In genomic region chr5:34271743-34272142, GRCm38 (mm10) we compare ENCODE assay signal across 9 mouse cellular contexts. TPM values are rescaled to one million over a fixed set of nuclear protein-coding genes. Genes with fewer than 3 reads are reported as not detected.
DNase-seq lines count a peak whose midpoint lies in the region; ATAC-seq and TF ChIP-seq lines count a peak whose summit lies in the region.
"Had no signal": no experiment of that assay in that cellular context is flagged by ENCODE, and none has a peak within 500 bp of the region (broad histone marks: within the 10 kb centered on the region; RNA-seq: fewer than 3 reads in every experiment).

No protein-coding gene starts in this region.

- DNase-seq in gastrocnemius, adult 2 months, result peak; percentile 38
- no peak for DNase-seq in gastrocnemius, adult 18-20 months (ENCODE audit: low spot score)
- peak; percentile 34 for DNase-seq in urinary bladder, postnatal 14 days (ENCODE audit: low spot score)
- DNase-seq in urinary bladder, adult 2 months (ENCODE audit: low spot score), result no peak
- DNase-seq in embryonic facial prominence, embryonic 11.5 days (ENCODE audit: low spot score), result peak; percentile 45
- no peak for DNase-seq in frontal cortex, postnatal 14 days (ENCODE audit: low spot score in 2 of 2)
- no peak for DNase-seq in layer of hippocampus, postnatal 36 days

- H3K27me3 ChIP-seq in embryonic facial prominence, embryonic 11.5 days (ENCODE audit: control insufficient read depth, insufficient read depth, low read length), result no peaks in the 10 kb centered on the region

- no peak overlapping the region for H3K4me3 ChIP-seq in gastrocnemius, adult 2 months
- no peak overlapping the region for H3K4me3 ChIP-seq in embryonic facial prominence, embryonic 11.5 days (ENCODE audit: low read depth, low read length)
- H3K4me3 ChIP-seq: limb, embryonic 12.5 days had no signal

- no peaks in the 10 kb centered on the region for H3K36me3 ChIP-seq in embryonic facial prominence, embryonic 11.5 days (replicated peaks; ENCODE audit: control insufficient read depth, insufficient read depth, low read depth, low read length)
- H3K36me3 ChIP-seq: limb, embryonic 12.5 days had no signal

- H3K27ac ChIP-seq in gastrocnemius, adult 2 months, result no peak overlapping the region
- H3K27ac ChIP-seq in embryonic facial prominence, embryonic 11.5 days (replicated peaks; ENCODE audit: low read depth, low read length), result no peak overlapping the region
- H3K27ac ChIP-seq: limb, embryonic 12.5 days had no signal

- no peak overlapping the region for H3K9ac ChIP-seq in embryonic facial prominence, embryonic 11.5 days (replicated peaks; ENCODE audit: low read length)
- H3K9ac ChIP-seq: limb, embryonic 12.5 days had no signal

- intact Hi-C loops in gastrocnemius, adult 2 months (cut with DNase I), result no loop called here

- H3K4me1 ChIP-seq in embryonic facial prominence, embryonic 11.5 days (ENCODE audit: control insufficient read depth, insufficient read depth, low read length), result no peaks in the 10 kb centered on the region

- H3K9me3 ChIP-seq in embryonic facial prominence, embryonic 11.5 days (replicated peaks; ENCODE audit: control insufficient read depth, low read length), result no peaks in the 10 kb centered on the region
- H3K9me3 ChIP-seq: limb, embryonic 12.5 days had no signal

- 25% methylated on average over 4 of the region's 4 CpGs for WGBS in embryonic facial prominence, embryonic 11.5 days

- no peak for ATAC-seq in embryonic facial prominence, embryonic 11.5 days (replicated peaks; ENCODE audit: insufficient number of reproducible peaks, low FRiP score, low TSS enrichment, low read depth)
- ATAC-seq in megakaryocyte progenitor cell, adult 5-6 weeks (replicated peaks; ENCODE audit: poor library complexity), result peak; percentile 87

- no peak overlapping the region for H3K4me2 ChIP-seq in embryonic facial prominence, embryonic 11.5 days (ENCODE audit: low read depth, low read length)
- H3K4me2 ChIP-seq: limb, embryonic 12.5 days had no signal

- peak; percentile 57 for TF ChIP-seq CTCF in gastrocnemius, adult 2 months (IDR thresholded peaks at IDR 0.05)

RNA-seq across cellular contexts. Expression of gene Zfyve28, which starts 16.5 kb away (rescaled TPM):
- total RNA-seq in gastrocnemius, adult 2 months (2021), result under 1 TPM; 0.36 to 0.64 TPM
- under 1 TPM; 0.41 to 0.69 TPM for total RNA-seq in gastrocnemius, adult 18-20 months (2021)
- polyA plus RNA-seq in urinary bladder, adult 2 months (2012; rRNA removed), result 3.8 and 4.1 TPM in 2 replicates
- polyA plus RNA-seq in embryonic facial prominence, embryonic 11.5 days (2014; fragmentation: Nextera tagmentation; extraction: Ambion mirVana), result 0.24 and 0.64 TPM in 2 replicates
- total RNA-seq in megakaryocyte progenitor cell, adult 5-6 weeks (2015), result 0.25 and 0.46 TPM in 2 replicates
- 0.04 and 0.10 TPM in 2 replicates for total RNA-seq in megakaryocyte progenitor cell, adult 5-6 weeks (2017)
- 10 to 100 TPM; 32.0 to 33.1 TPM for total RNA-seq in layer of hippocampus, postnatal 36 days (2021)

RNA-seq across cellular contexts. Expression of gene Cfap99, which starts 16.7 kb away (rescaled TPM):
- not detected for total RNA-seq in gastrocnemius, adult 2 months (2021)
- total RNA-seq in gastrocnemius, adult 18-20 months (2021), result not detected
- polyA plus RNA-seq in urinary bladder, adult 2 months (2012; rRNA removed), result 0.07 and 0.28 TPM in 2 replicates
- not detected in 2 replicates for polyA plus RNA-seq in embryonic facial prominence, embryonic 11.5 days (2014; fragmentation: Nextera tagmentation; extraction: Ambion mirVana)
- total RNA-seq in megakaryocyte progenitor cell, adult 5-6 weeks (2015), result not detected in 2 replicates
- total RNA-seq in megakaryocyte progenitor cell, adult 5-6 weeks (2017), result not detected in 2 replicates
- total RNA-seq in layer of hippocampus, postnatal 36 days (2021), result under 1 TPM; 0.32 to 0.40 TPM
- polyA plus RNA-seq: limb, embryonic 12.5 days had no signal

Comparison
In these comparisons a context has a peak if more than half of its experiments do, and no peak if none do; other contexts are left out.
1. DNase-seq: peak in gastrocnemius, adult 2 months (single experiment), urinary bladder, postnatal 14 days (single experiment) and embryonic facial prominence, embryonic 11.5 days (single experiment); none in gastrocnemius, adult 18-20 months (single experiment), urinary bladder, adult 2 months (single experiment), frontal cortex, postnatal 14 days (0 of 2) and layer of hippocampus, postnatal 36 days (0 of 2).
2. RNA of gene Zfyve28, which starts 16.5 kb away (total RNA-seq): 32.0 to 33.1 TPM in layer of hippocampus, postnatal 36 days; 0.41 to 0.69 TPM in gastrocnemius, adult 18-20 months, 0.36 to 0.64 TPM in gastrocnemius, adult 2 months and 0.04 to 0.46 TPM in megakaryocyte progenitor cell, adult 5-6 weeks; every median in the first group is over 10 times any median in the second.